Mouse (Mus musculus) olfactory bulb, adult 2 months (tissue): ENCODE measurements around the gene Ccl9. TPM values are rescaled to one million over a fixed set of nuclear protein-coding genes. Genes with fewer than 3 reads are reported as not detected.

Experiments used
- H3K27ac ChIP-seq: fragments of 200-500 bp; 2 replicates; pipeline ENCODE4 v1.5.1; 2012; ENCODE audit warnings: low read depth, low read length; ENCODE audit not compliant: insufficient read depth
- H3K4me1 ChIP-seq: fragments of 200-500 bp; 2 replicates; pipeline ENCODE4 v1.6.1; 2012; ENCODE audit warnings: low read length; ENCODE audit not compliant: control insufficient read depth, insufficient read depth
- H3K4me3 ChIP-seq: fragments of 200-500 bp; 2 replicates; pipeline ENCODE4 v1.5.1; 2012; ENCODE audit warnings: mild to moderate bottlenecking, low read depth, low read length, moderate library complexity; ENCODE audit not compliant: insufficient read depth
- CTCF ChIP-seq: fragments of 200-500 bp; IDR thresholded peaks from 2 replicates; pipeline ENCODE4 v1.5.1; 2012; ENCODE audit warnings: low read depth, mild to moderate bottlenecking, low read length, moderate library complexity; ENCODE audit not compliant: insufficient read depth
- POLR2A ChIP-seq: fragments of 200-500 bp; IDR thresholded peaks from 2 replicates; pipeline ENCODE4 v1.6.1; 2012; ENCODE audit warnings: mild to moderate bottlenecking, low read depth, low read length, moderate library complexity; ENCODE audit not compliant: insufficient read depth
- WGBS: fragments of 180-500 bp; shearing (Covaris S2); methylation state at CpG from one replicate; pipeline ENCODE4 v1.1.7; 2018; 5-methylcytosine and 5-hydroxymethylcytosine counted together
- polyA plus RNA-seq: library from polyadenylated mRNA; stranded (reverse); fragments of >200 nt; gene quantifications from 2 replicates; pipeline ENCODE4 v1.2.4, GENCODE M21; 2012; ENCODE audit warnings: low replicate concordance; ENCODE audit not compliant: missing spikeins, insufficient read depth, insufficient read length

Gene Ccl9
- polyA plus RNA-seq, 1 experiment: not detected

DNA sequence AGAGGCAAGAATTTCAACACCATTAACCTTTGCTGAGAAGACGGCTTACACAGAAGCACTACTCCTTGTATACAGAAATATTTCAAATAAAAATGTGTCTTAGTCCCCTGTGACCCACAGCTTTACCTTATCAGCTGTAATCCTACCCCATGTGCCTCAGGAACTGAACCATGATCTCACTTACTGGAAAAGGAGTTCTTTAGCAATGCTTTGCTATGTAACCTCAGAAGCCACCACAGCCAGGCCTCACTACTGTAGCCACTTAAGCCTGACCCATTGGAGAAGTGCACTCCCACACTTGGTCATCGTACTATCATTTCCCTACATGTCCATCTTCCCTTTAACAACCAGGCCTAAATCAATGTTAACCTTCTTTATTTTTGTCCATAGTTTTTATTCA, 22.1 kb upstream of the Ccl9 start:
- H3K4me3 ChIP-seq: no peak overlapping the region
- TF ChIP-seq CTCF: no peak
- no peak for TF ChIP-seq POLR2A
- no peak overlapping the region for H3K27ac ChIP-seq
- WGBS: 96% methylated on average over 2 of the region's 2 CpGs
- H3K4me1 ChIP-seq: no peaks in the 10 kb centered on the region

DNA sequence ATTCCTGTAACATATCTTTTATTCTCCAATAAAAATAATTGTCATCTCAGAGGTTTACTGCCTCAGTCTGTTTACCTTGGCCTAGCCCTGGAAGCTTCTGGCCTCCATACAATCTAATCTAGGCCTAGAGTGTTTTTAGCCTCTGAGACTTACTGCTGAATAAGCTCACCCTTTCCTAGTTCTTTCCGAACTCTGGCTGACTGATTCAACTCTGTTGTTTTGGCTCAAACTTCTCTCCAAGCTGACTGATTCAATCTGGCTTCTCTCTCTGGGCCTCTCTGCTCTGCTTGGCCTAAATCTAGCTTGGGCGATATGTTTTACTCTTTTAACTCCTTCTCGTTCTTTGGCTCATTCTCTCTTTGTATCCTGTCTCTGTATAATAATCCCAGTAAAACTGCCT, 20.6 kb upstream of the Ccl9 start:
- TF ChIP-seq CTCF (no peak), POLR2A (no peak)
- Histone ChIP-seq H3K4me3 (no peak overlapping the region), H3K27ac (no peak overlapping the region), H3K4me1 (no peaks in the 10 kb centered on the region)
- WGBS: 86% methylated on average over 3 of the region's 3 CpGs

DNA sequence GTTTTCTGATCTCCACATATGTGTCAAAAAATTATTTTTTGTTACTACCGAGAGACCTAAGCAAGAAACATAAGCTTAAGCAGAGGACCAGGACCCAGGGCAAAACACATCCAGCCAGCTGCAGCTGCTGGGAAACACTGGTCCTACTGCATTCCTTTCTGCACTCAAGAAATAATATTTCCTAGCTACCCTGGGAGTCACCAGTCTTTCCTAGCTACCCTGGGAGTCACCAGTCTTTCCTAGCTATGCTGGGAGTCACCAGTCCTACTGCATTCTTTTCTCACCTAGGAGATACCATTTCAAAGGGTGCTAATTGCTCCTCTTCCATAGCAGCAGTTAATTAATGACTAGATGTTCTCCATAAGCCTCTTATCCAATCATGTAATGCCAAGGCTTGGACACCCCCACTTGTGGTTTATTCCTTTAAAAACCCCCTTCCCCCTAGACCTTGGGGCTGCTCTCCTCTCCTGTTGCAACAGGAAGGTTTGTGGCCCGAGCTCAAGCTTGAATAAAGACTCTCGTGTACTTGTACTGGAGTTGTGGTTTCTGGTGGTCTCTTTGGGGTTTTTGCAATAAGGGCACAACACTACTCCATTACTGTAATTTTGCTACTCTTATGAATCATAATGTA, 19.9 kb upstream of the Ccl9 start:
- 85% methylated on average over 3 of the region's 3 CpGs for WGBS
- no peak for TF ChIP-seq CTCF
- TF ChIP-seq POLR2A: no peak
- H3K27ac ChIP-seq: no peak overlapping the region

DNA sequence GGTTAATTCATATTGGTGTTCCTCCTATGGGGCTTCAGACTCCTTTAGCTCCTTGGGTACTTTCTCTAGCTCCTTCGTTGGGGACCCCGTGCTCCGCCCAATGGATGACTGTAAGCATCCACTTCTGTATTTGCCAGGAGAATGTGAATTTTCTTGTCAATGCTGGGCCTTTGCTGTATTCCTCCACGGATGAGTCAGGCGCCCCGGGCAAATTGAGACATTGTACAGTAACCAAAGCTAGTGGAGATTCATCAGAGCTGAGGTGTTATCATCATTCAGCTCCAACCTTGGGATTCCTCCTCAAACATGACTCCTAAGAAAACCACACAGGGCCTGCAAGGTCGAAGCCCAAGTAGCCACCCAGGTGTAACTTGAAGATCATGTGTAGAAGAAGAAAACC, 19.4 kb upstream of the Ccl9 start:
- H3K4me1 ChIP-seq: no peaks in the 10 kb centered on the region
- H3K27ac ChIP-seq: no peak overlapping the region
- TF ChIP-seq CTCF: no peak
- no peak for TF ChIP-seq POLR2A
- no peak overlapping the region for H3K4me3 ChIP-seq
- 93% methylated on average over 7 of the region's 7 CpGs for WGBS

More for the DNA sequence above, 19.9 kb upstream of the Ccl9 start:
- Histone ChIP-seq H3K4me3 (no peak overlapping the region), H3K4me1 (no peaks in the 10 kb centered on the region)

DNA sequence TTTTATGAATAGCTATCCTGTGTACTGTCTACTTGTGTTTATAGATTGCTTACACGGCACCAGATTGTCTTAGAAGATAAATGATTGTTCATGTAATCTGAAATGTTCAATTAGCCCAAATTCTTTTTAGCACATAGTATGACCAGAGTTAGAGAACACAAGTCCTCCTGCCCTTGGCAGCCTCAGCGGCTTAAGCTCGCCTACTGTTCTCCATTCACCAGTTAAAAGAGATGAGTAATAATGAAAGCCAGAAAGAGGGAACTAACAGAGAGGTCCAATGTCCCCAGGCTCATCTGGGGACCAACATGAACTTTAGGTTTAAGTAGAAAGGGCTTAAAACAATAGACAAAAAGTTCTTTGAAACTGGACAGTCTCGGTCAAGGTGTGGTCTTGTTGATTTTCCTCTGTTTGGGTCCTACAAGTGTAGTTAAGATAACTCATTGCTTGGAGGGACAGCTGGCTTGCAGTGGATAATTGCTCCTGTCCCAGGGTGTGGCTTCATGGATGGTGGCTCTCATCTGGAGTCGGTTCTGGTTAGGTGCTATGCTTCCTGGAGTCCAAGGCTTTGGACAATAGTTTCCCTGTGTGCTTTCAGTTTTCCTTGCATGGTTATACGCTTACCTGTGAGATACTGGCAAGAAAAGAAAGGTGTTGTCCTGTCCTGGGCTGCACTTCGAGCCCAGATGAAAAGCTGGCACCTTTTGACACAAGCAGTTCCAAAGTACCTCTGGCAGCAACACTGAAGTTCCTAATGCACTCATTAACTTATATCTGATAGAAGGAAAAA, 17.4 kb upstream of the Ccl9 start:
- 78% methylated on average over 7 of the region's 7 CpGs for WGBS
- no peak overlapping the region for H3K4me3 ChIP-seq
- H3K27ac ChIP-seq: no peak overlapping the region
- TF ChIP-seq POLR2A: no peak
- TF ChIP-seq CTCF: no peak
- H3K4me1 ChIP-seq: no peaks in the 10 kb centered on the region

DNA sequence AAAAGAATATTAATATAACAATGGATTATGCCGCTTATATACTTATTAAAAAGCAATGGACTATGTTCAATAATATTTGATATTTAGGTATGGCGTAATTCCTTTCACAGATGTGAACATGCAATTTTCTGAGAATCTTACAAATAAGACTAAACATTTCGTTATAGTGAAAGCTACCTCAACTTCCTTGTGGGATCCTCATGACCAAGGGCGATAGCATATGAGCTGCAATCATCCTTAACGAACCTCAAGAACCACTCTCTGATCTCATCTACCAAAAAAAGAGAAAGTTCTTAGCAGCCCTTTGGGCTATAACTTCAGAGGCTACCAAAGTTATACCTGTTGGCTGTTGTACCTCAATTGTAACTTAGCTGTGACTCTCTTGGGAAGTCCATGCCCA, 15.0 kb upstream of the Ccl9 start:
- H3K4me3 ChIP-seq: no peak overlapping the region
- H3K27ac ChIP-seq: no peak overlapping the region
- no peak for TF ChIP-seq CTCF
- no peak for TF ChIP-seq POLR2A
- no peaks in the 10 kb centered on the region for H3K4me1 ChIP-seq
- 92% methylated on average over 5 of the region's 5 CpGs for WGBS

DNA sequence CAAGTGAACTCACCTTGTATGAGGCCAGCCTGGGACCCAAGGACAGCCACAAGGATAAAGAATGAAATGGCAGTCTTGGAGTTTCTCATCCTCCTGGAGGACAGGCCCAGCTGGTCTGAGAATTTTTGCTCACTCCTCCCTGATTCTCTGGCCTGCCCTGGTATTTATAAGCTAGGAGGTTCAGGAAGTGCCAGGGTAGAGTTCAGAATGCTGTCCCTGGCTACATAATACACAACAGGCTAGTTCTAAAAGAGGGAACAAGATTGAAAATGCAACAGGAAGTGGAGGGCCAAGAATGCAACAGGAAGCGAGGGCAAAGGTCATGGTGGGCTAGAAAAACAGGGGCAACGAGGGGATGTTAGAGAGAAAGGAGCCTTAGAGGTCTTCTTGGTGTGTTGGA, 14.4 kb upstream of the Ccl9 start, which contains the start of gene Ccl6:
TSS of gene Ccl6 (minus strand) at position 235 of the 400 bp plus-strand sequence.
- Histone ChIP-seq H3K27ac (no peak within 1 kb of the TSS), H3K4me3 (no peak within 1 kb of the TSS), H3K4me1 (no peaks in the 10 kb centered on the region)
- TF ChIP-seq CTCF (no peak), POLR2A (no peak)
- 61% methylated on average over 2 of the region's 2 CpGs for WGBS

DNA sequence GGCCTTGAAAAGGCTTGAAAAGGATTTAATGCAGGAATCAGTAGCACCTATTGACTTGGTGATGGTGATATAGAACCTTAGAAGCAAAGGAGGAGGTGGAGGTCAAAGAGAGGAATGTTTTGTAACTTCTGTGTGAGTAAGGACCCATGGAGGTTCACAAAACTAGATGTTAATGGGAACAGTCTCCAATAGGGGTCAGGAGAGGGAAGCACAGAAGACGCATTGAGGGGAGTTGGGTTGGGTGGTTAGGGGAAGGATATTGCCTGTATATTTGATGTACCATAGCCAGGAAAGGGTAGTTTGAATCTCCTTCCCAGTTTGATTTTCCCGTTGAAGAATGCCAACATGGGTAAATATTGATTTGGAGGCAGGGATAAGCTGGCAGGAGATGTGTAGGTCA, 5.8 kb upstream of the Ccl9 start:
- H3K27ac ChIP-seq: no peak overlapping the region
- TF ChIP-seq POLR2A (no peak), CTCF (no peak)
- WGBS: 83% methylated on average over 2 of the region's 2 CpGs
- H3K4me1 ChIP-seq: no peaks in the 10 kb centered on the region
- no peak overlapping the region for H3K4me3 ChIP-seq

DNA sequence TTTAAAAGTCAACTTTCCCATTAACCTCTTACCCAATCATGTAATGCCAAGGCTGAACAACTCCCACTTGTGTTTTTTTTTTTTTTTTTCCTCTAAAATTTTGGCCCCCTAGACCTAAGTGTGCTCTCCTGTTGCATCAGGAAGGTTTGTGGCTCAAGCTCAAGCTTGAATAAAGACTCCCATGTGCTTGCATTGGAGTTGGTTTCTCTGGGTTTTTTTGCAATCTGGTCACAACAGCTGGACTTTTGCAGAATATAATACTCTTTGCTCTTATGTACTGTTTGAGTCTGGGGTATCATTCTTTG, 5.0 kb upstream of the Ccl9 start:
- Histone ChIP-seq H3K4me3 (no peak overlapping the region), H3K4me1 (no peaks in the 10 kb centered on the region), H3K27ac (no peak overlapping the region)
- no peak for TF ChIP-seq POLR2A
- no peak for TF ChIP-seq CTCF
